Mouse (Mus musculus) liver, postnatal 0 days (tissue): ENCODE measurements around the gene B4galt4.

ENCODE experiments used
- CTCF ChIP-seq: sonication (generic); IDR thresholded peaks from 2 replicates; pipeline ENCODE4 v1.5.1; 2016; ENCODE audit warnings: antibody characterized with exemption, low read depth
- EP300 ChIP-seq: IDR thresholded peaks from 2 replicates; pipeline ENCODE4 v1.6.1; 2016; ENCODE audit warnings: antibody characterized with exemption, low read depth, mild to moderate bottlenecking

- TF ChIP-seq CTCF (no peak), EP300 (0 out of 2 replicates have a peak, but pooled peaks have one; percentile 15)
Observed at GRCm38 (mm10) chr16:38712581-38713403, 29.3 kb upstream of the B4galt4 start, which contains the start of gene Arhgap31.
